Mouse (Mus musculus) stomach, embryonic 14.5 days (tissue): ENCODE results near the gene Nr4a1. TPM values are rescaled to one million over a fixed set of nuclear protein-coding genes. Genes with fewer than 3 reads are reported as not detected.
A peak's percentile ranks its signal among the peaks of the same experiment; 100 is the strongest.

Experiments
- ATAC-seq: fragments of 200-750 bp; cut with Nextera tagmentation; 2 replicates; pipeline ENCODE4 v1.8.0; 2017; ENCODE audit warnings: low read depth, moderate TSS enrichment; ENCODE audit not compliant: insufficient number of reproducible peaks, insufficient read depth, low FRiP score
- H3K27ac ChIP-seq: fragments of 300-500 bp; sonication (generic); 2 replicates; pipeline ENCODE4 v1.5.1; 2014; ENCODE audit warnings: mild to moderate bottlenecking, low read length, moderate library complexity, mixed read lengths
- H3K27me3 ChIP-seq: fragments of 300-500 bp; sonication (generic); 2 replicates; pipeline ENCODE4 v1.6.1; 2014; ENCODE audit warnings: low read length, control low read depth, mixed read lengths; ENCODE audit not compliant: control insufficient read depth, insufficient read depth
- H3K36me3 ChIP-seq: fragments of 300-500 bp; sonication (generic); 2 replicates; pipeline ENCODE4 v1.6.1; 2014; ENCODE audit warnings: mild to moderate bottlenecking, control low read depth, low read length, moderate library complexity, mixed read lengths; ENCODE audit not compliant: control insufficient read depth, insufficient read depth
- H3K4me1 ChIP-seq: fragments of 300-500 bp; sonication (generic); 2 replicates; pipeline ENCODE4 v1.6.1; 2014; ENCODE audit warnings: low read length, control low read depth, mixed read lengths; ENCODE audit not compliant: control insufficient read depth, insufficient read depth
- H3K4me2 ChIP-seq: fragments of 300-500 bp; sonication (generic); replicated peaks from 2 replicates; pipeline ENCODE4 v1.6.1; 2014; ENCODE audit warnings: low read depth, low read length, control low read depth
- H3K4me3 ChIP-seq: fragments of 300-500 bp; sonication (generic); 2 replicates; pipeline ENCODE4 v1.5.1; 2014; ENCODE audit warnings: low read depth, low read length, control low read depth
- H3K9ac ChIP-seq: fragments of 300-500 bp; sonication (generic); replicated peaks from 2 replicates; pipeline ENCODE4 v1.6.1; 2014; ENCODE audit warnings: low read depth, mild to moderate bottlenecking, control low read depth, low read length, moderate library complexity, mixed read lengths
- H3K9me3 ChIP-seq: fragments of 300-500 bp; sonication (generic); 2 replicates; pipeline ENCODE4 v1.6.1; 2016; ENCODE audit warnings: low read depth, low read length, control low read depth; ENCODE audit not compliant: control insufficient read depth
- WGBS: fragments of 180-500 bp; shearing (Covaris S2); extraction: QIAGEN DNeasy Blood & Tissue Kit; methylation state at CpG from one replicate; pipeline ENCODE4 v1.1.7; 2014; 5-methylcytosine and 5-hydroxymethylcytosine counted together
- polyA plus RNA-seq: library from polyadenylated mRNA; unstranded; fragments of >200 nt; fragmentation: Nextera tagmentation; extraction: Ambion mirVana; gene quantifications from 2 replicates; pipeline ENCODE4 v1.2.1, GENCODE M21; 2014

Gene Nr4a1
- polyA plus RNA-seq, 1 experiment from 2014 or later = 12.1 TPM

- Histone ChIP-seq H3K4me1 (peaks cover 31% of the 10 kb centered on the region), H3K27ac (no peak overlapping the region), H3K4me2 (no peak overlapping the region), H3K9ac (no peak overlapping the region), H3K27me3 (no peaks in the 10 kb centered on the region), H3K4me3 (no peak overlapping the region), H3K36me3 (no peaks in the 10 kb centered on the region), H3K9me3 (no peaks in the 10 kb centered on the region)
- 77% methylated on average over 3 of the region's 3 CpGs for WGBS
- ATAC-seq = no peak
Measured at GRCm38 (mm10) chr15:101244012-101244411, 10.1 kb upstream of the Nr4a1 start.

- WGBS = 1% methylated on average over 56 of the region's 56 CpGs
Measured at GRCm38 (mm10) chr15:101246231-101247154, 7.6 kb upstream of the Nr4a1 start.

GRCm38 (mm10) chr15:101247155-101247498 is 6.9 kb upstream of the Nr4a1 start:
- Histone ChIP-seq H3K9me3 (no peaks in the 10 kb centered on the region), H3K27me3 (no peaks in the 10 kb centered on the region), H3K9ac (peak overlapping the region; percentile 48; the same call in 1 of the 2 replicates), H3K36me3 (no peaks in the 10 kb centered on the region), H3K4me1 (peaks cover 19% of the 10 kb centered on the region), H3K4me2 (peak overlapping the region; percentile 59), H3K27ac (peak overlapping the region; percentile 21; the same call in 1 of the 2 replicates), H3K4me3 (no peak overlapping the region)
- WGBS = 77% methylated on average over 1 of the region's 1 CpGs
- ATAC-seq = no peak

More at GRCm38 (mm10) chr15:101246231-101247154, 7.6 kb upstream of the Nr4a1 start:
- H3K27ac ChIP-seq = peak overlapping the region; percentile 85
- no peaks in the 10 kb centered on the region for H3K9me3 ChIP-seq
- H3K4me2 ChIP-seq = peak overlapping the region; percentile 59
- no peaks in the 10 kb centered on the region for H3K36me3 ChIP-seq
- peaks cover 23% of the 10 kb centered on the region for H3K4me1 ChIP-seq
- peak overlapping the region; percentile 25 for H3K4me3 ChIP-seq
- peak; percentile 97 for ATAC-seq
- H3K27me3 ChIP-seq = no peaks in the 10 kb centered on the region
- H3K9ac ChIP-seq = peak overlapping the region; percentile 48

- H3K27ac ChIP-seq = peak overlapping the region; percentile 69
- H3K9ac ChIP-seq = no peak overlapping the region
- 55% methylated on average over 5 of the region's 5 CpGs for WGBS
- H3K27me3 ChIP-seq = no peaks in the 10 kb centered on the region
- H3K36me3 ChIP-seq = no peaks in the 10 kb centered on the region
- no peak overlapping the region for H3K4me2 ChIP-seq
- no peaks in the 10 kb centered on the region for H3K9me3 ChIP-seq
- ATAC-seq = no peak
- H3K4me3 ChIP-seq = no peak overlapping the region
- H3K4me1 ChIP-seq = peaks cover 19% of the 10 kb centered on the region
Measured at GRCm38 (mm10) chr15:101248029-101248710, 5.9 kb upstream of the Nr4a1 start.

GRCm38 (mm10) chr15:101250220-101250800 is 3.8 kb upstream of the Nr4a1 start:
- no peaks in the 10 kb centered on the region for H3K9me3 ChIP-seq
- H3K4me2 ChIP-seq = no peak overlapping the region
- H3K27me3 ChIP-seq = no peaks in the 10 kb centered on the region
- no peak overlapping the region for H3K27ac ChIP-seq
- WGBS = 79% methylated on average over 9 of the region's 9 CpGs
- peaks cover 19% of the 10 kb centered on the region for H3K4me1 ChIP-seq
- no peak overlapping the region for H3K4me3 ChIP-seq
- no peak for ATAC-seq
- no peaks in the 10 kb centered on the region for H3K36me3 ChIP-seq
- H3K9ac ChIP-seq = no peak overlapping the region

GRCm38 (mm10) chr15:101251930-101252329 is 2.1 kb upstream of the Nr4a1 start:
- H3K9ac ChIP-seq = no peak overlapping the region
- no peaks in the 10 kb centered on the region for H3K27me3 ChIP-seq
- no peaks in the 10 kb centered on the region for H3K9me3 ChIP-seq
- ATAC-seq = no peak
- H3K36me3 ChIP-seq = no peaks in the 10 kb centered on the region
- 90% methylated on average over 5 of the region's 5 CpGs for WGBS
- no peak overlapping the region for H3K4me3 ChIP-seq
- H3K27ac ChIP-seq = no peak overlapping the region
- peaks cover 13% of the 10 kb centered on the region for H3K4me1 ChIP-seq
- H3K4me2 ChIP-seq = no peak overlapping the region

GRCm38 (mm10) chr15:101252614-101253013 is 1.5 kb upstream of the Nr4a1 start:
- 78% methylated on average over 6 of the region's 6 CpGs for WGBS
- Histone ChIP-seq H3K27me3 (no peaks in the 10 kb centered on the region), H3K36me3 (no peaks in the 10 kb centered on the region), H3K9me3 (no peaks in the 10 kb centered on the region), H3K4me2 (no peak overlapping the region), H3K4me1 (peaks cover 8% of the 10 kb centered on the region), H3K4me3 (no peak overlapping the region), H3K9ac (no peak overlapping the region), H3K27ac (no peak overlapping the region)
- no peak for ATAC-seq

GRCm38 (mm10) chr15:101253563-101253885 is 545 bp upstream of the Nr4a1 start:
- Histone ChIP-seq H3K27ac (no peak overlapping the region), H3K9me3 (no peaks in the 10 kb centered on the region), H3K4me2 (peak overlapping the region; percentile 92), H3K36me3 (no peaks in the 10 kb centered on the region), H3K9ac (peak overlapping the region; percentile 72), H3K4me3 (peak overlapping the region; percentile 51), H3K4me1 (no peaks in the 10 kb centered on the region; the same call in 1 of the 2 replicates), H3K27me3 (no peaks in the 10 kb centered on the region)
- no peak for ATAC-seq
- 38% methylated on average over 3 of the region's 3 CpGs for WGBS
